Mouse (Mus musculus) bone marrow, adult 2 months (tissue): Measurements from ENCODE around the gene Borcs8.
A peak's percentile ranks its signal among the peaks of the same experiment; 100 is the strongest.

Experiments used
- CTCF ChIP-seq: fragments of 200-500 bp; IDR thresholded peaks from 2 replicates; pipeline ENCODE4 v1.5.1; 2011; ENCODE audit warnings: low read length, control low read depth; ENCODE audit not compliant: control insufficient read depth, insufficient read depth
- POLR2A ChIP-seq: fragments of 200-500 bp; IDR thresholded peaks from 2 replicates; pipeline ENCODE4 v1.6.1; 2011; ENCODE audit warnings: low read depth, mild to moderate bottlenecking, control low read depth, low read length, borderline replicate concordance; ENCODE audit not compliant: control insufficient read depth

DNA sequence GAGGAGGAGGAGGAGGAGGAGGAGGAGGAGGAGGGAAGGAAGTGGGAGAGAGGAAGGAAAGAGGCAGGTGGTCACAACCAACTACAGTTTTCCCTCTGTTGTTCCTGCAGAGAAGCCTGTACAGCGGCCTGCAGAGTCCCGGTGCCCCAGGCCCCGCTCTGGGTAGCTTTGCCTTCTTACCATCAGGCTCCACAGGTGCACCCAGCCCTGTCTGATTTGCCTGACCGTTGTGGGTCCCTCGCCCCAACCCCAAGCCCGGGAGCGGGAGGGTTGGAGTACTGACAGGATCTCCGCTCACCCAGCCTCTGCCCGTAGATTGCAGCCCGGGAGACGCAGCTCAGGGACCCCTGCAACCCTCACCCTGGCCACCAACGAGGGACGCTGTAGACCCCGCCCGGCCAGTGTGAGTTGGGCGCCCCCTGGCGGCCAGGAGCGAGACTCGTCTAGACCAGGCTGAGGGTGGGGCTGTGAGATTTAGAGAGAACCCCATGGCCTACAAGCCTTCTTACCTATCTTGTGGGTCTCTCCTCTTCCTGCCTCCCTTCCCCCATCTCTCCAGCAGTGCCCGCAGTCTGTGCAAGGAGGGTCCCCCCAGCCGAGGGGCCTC lies 27.3 kb downstream of the Borcs8 start:
- TF ChIP-seq POLR2A (peak; percentile 17; the same call in 1 of the 2 replicates), CTCF (peak; percentile 91)
